Mouse (Mus musculus) adrenal gland, postnatal 0 days (tissue): ENCODE data around the gene Gm20843. TPM values are rescaled to one million over a fixed set of nuclear protein-coding genes. Genes with fewer than 3 reads are reported as not detected.

Experiments
- polyA plus RNA-seq: library from polyadenylated mRNA; unstranded; fragments of >200 nt; fragmentation: Nextera tagmentation; extraction: Ambion mirVana; gene quantifications from 2 replicates; pipeline ENCODE4 v1.2.1, GENCODE M21; 2015

Gene Gm20843
- not detected in 2 replicates for polyA plus RNA-seq

DNA sequence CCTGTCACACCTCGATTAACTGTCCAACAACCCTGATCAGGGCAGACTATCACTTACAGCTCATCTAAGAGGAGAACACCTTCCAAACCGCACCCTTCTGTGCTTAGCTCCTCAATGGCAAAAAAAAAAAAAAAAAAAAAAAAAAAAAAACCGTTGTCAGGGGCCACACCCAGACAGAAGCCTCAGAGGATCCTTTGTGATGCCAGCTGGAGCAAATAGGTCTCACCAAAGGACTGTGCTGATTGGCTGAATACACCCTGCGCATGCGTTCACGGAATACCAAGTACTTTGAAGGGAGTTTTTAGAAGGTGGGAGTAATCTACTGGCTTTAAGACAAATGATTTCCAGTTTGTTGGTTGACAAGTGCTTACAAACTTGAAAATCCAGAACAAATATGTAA lies at the start of gene Gm20843:
Gene Gm20843 (minus strand): TSS at position 101 of the 400 bp plus-strand sequence.

